Mouse (Mus musculus) hindbrain, embryonic 16.5 days (tissue): ENCODE results near the gene Atg5. TPM values are rescaled to one million over a fixed set of nuclear protein-coding genes. Genes with fewer than 3 reads are reported as not detected.
"Not testable (repeated sequence)": the region's sequence is repeated elsewhere in the genome, so short reads cannot be mapped to it uniquely, and the experiment has no call there.

ENCODE experiments used
- ATAC-seq: fragments of 200-750 bp; cut with Nextera tagmentation; 2 replicates; pipeline ENCODE4 v1.8.0; 2017; ENCODE audit warnings: moderate TSS enrichment, moderate library complexity
- H3K27ac ChIP-seq: fragments of 300-500 bp; sonication (generic); 2 replicates; pipeline ENCODE4 v1.5.1; 2014; ENCODE audit warnings: low read depth, mild to moderate bottlenecking, control low read depth, low read length, moderate library complexity
- H3K27me3 ChIP-seq: fragments of 300-500 bp; sonication (generic); replicated peaks from 2 replicates; pipeline ENCODE4 v1.6.1; 2014; ENCODE audit warnings: low read length; ENCODE audit not compliant: control insufficient read depth, insufficient read depth
- H3K36me3 ChIP-seq: fragments of 300-500 bp; sonication (generic); 2 replicates; pipeline ENCODE4 v1.6.1; 2014; ENCODE audit warnings: mild to moderate bottlenecking, low read length, moderate library complexity, mixed read lengths; ENCODE audit not compliant: control insufficient read depth, insufficient read depth
- H3K4me1 ChIP-seq: fragments of 300-500 bp; sonication (generic); 2 replicates; pipeline ENCODE4 v1.6.1; 2014; ENCODE audit warnings: low read depth, low read length; ENCODE audit not compliant: control insufficient read depth, insufficient read depth
- H3K4me2 ChIP-seq: fragments of 300-500 bp; sonication (generic); 2 replicates; pipeline ENCODE4 v1.6.1; 2014; ENCODE audit warnings: mild to moderate bottlenecking, low read length, control low read depth, moderate library complexity
- H3K4me3 ChIP-seq: fragments of 300-500 bp; sonication (generic); 2 replicates; pipeline ENCODE4 v1.5.1; 2014; ENCODE audit warnings: mild to moderate bottlenecking, low read length, control low read depth, moderate library complexity
- H3K9ac ChIP-seq: fragments of 300-500 bp; sonication (generic); 2 replicates; pipeline ENCODE4 v1.6.1; 2014; ENCODE audit warnings: low read depth, mild to moderate bottlenecking, control low read depth, low read length, moderate library complexity
- H3K9me3 ChIP-seq: fragments of 300-500 bp; sonication (generic); 2 replicates; pipeline ENCODE4 v1.6.1; 2014; ENCODE audit warnings: mild to moderate bottlenecking, low read length, moderate library complexity; ENCODE audit not compliant: control insufficient read depth
- WGBS: fragments of 180-500 bp; shearing (Covaris S2); extraction: QIAGEN DNeasy Blood & Tissue Kit; methylation state at CpG from one replicate; pipeline ENCODE4 v1.1.7; 2014; 5-methylcytosine and 5-hydroxymethylcytosine counted together
- polyA plus RNA-seq: library from polyadenylated mRNA; unstranded; fragments of >200 nt; fragmentation: Nextera tagmentation; extraction: Ambion mirVana; gene quantifications from 2 replicates; pipeline ENCODE4 v1.2.1, GENCODE M21; 2015

Atg5 gene
- 44.4 and 47.2 TPM in 2 replicates for polyA plus RNA-seq

DNA sequence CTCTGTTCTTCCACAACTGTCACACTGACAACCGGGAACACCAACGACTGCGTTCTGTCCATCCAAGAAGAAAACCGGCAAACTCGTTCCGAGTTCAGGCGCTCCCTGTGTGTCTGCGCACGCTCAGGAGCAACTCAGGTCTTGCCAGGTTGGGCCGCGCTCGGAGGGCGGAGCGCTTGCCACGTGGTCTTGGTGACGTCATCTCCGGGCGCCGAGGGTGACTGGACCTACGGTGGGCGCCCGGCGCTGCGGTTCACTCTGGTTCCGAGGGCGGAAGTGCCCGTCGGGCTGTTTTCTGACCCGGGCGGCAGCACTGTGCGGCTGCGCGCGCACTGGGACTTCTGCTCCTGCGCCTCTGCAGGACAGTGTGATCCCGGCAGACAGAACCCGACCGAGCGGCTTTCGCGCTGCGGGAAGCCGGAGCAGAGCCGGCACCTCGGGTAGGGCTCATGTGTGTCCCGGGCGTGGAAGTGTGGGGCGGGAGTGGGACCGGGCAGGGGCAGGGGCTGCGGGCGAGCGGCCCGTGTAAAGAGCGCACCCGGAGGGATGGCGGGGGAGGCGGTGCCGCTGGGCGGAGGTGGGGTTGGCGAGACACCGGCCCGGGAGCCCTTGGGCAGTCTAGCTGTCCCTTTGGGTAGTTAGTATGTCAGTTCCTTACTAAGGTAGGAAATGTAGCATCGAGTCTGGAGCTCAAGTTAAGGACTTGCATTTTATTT lies at the start of gene Atg5:
Gene Atg5 (plus strand): TSS at position 214 of the 716 bp plus-strand sequence.
- peak within 1 kb of the TSS; percentile 99 for H3K4me3 ChIP-seq
- H3K9ac ChIP-seq: peak within 1 kb of the TSS; percentile 95
- under 1% methylated on average over 63 of the region's 63 CpGs for WGBS
- peaks cover 21% of the 10 kb centered on the region for H3K4me1 ChIP-seq
- peak; percentile 99 for ATAC-seq
- no peaks in the 10 kb centered on the region for H3K36me3 ChIP-seq
- H3K27ac ChIP-seq: peak within 1 kb of the TSS; percentile 87
- no peaks in the 10 kb centered on the region for H3K27me3 ChIP-seq
- H3K4me2 ChIP-seq: peak within 1 kb of the TSS; percentile 72
- H3K9me3 ChIP-seq: no peaks in the 10 kb centered on the region

DNA sequence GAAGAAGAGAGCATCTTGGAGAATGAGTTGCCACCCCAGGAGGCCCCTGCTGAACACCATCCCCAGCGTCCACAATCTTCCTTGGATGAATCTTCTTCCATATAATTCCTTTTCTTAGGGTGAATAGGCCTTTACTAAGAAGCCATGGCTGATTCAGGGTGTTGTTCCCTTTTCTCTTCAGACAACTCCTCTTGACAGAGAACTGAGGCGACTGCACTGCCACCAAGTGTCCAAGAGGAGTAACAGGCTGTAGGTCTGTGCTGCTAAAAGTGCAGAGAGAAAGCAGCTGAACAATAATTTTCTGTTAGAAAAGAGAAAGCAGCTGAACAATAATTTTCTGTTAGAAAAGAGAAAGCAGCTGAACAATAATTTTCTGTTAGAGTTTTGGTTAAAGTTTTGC lies 49.1 kb upstream of the Atg5 start:
- H3K4me1 ChIP-seq: not testable (repeated sequence)
- WGBS: 4% methylated on average over 2 of the region's 2 CpGs

DNA sequence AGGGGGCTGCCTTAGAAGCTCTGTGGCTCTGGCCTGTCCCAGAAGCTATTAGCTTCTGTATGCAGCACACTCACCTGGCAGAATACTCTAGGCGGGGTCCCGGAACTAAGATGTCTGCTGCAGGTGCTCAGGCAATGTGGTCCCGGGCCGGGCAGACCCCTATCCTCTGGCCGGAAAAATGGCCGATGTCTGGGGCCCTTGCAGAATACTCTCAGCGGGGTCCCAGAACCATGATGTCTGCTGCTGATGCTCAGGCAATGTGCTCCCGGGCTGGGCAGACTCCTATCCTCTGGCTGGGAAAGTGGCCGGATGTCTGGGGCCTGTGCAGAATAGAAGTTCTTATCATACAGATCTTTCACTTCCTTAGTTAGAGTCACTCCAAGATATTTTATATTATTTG lies 43.8 kb upstream of the Atg5 start:
- H3K36me3 ChIP-seq: no peaks in the 10 kb centered on the region
- no peaks in the 10 kb centered on the region for H3K9me3 ChIP-seq
- no peaks in the 10 kb centered on the region for H3K27me3 ChIP-seq
- no peak overlapping the region for H3K27ac ChIP-seq
- H3K4me2 ChIP-seq: no peak overlapping the region
- no peaks in the 10 kb centered on the region for H3K4me1 ChIP-seq
- H3K9ac ChIP-seq: no peak overlapping the region
- H3K4me3 ChIP-seq: no peak overlapping the region
- 97% methylated on average over 9 of the region's 9 CpGs for WGBS
- ATAC-seq: no peak

More for the DNA sequence above, 49.1 kb upstream of the Atg5 start:
- H3K4me3 ChIP-seq, H3K4me2 ChIP-seq, H3K27me3 ChIP-seq, H3K27ac ChIP-seq, H3K9me3 ChIP-seq, H3K36me3 ChIP-seq, ATAC-seq, H3K9ac ChIP-seq: not testable (repeated sequence)

DNA sequence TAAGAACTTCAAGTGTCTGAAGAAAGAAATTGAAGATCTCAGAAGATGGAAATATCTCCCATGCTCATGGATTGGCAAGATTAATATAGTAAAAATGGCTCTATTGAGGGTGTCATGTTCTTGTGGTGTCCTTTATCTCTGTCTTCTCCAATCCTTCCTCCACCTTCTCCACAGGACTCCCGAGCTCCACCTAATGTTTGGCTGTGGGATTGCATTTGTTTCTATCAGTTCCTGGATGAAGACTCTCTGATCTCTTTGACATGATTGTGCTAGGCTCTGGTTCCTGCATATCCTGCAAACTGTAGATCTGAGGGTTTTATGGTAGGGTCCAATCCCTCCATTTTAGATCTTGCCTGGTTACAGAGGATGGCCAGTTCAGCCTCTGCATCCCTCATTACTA lies 34.8 kb upstream of the Atg5 start:
- not testable (repeated sequence) for H3K9me3 ChIP-seq

DNA sequence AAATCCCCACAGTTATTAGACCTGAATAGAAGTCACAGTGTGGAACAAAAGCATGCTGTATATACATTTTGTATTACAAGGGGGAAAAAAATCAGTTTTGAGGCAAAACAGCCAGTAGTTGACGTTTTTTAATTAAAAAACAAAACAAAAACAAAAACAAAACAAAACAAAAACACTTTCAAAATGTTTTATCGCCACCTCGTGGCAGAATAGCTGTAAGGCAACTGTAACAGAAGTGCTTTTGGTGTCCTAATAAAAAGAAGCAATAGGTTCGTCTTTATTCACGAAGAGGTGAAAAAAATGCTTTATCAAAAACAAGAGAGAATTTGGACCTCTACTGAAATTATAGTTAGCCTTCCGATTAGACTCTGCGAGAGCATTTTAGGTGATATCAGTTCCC lies 32.9 kb upstream of the Atg5 start:
- WGBS: 47% methylated on average over 7 of the region's 7 CpGs

More for the DNA sequence above, 34.8 kb upstream of the Atg5 start:
- not testable (repeated sequence) for ATAC-seq, H3K4me3 ChIP-seq, H3K4me1 ChIP-seq, H3K27ac ChIP-seq, H3K27me3 ChIP-seq, H3K4me2 ChIP-seq, H3K36me3 ChIP-seq, H3K9ac ChIP-seq
- WGBS: 5% methylated on average over 1 of the region's 1 CpGs

DNA sequence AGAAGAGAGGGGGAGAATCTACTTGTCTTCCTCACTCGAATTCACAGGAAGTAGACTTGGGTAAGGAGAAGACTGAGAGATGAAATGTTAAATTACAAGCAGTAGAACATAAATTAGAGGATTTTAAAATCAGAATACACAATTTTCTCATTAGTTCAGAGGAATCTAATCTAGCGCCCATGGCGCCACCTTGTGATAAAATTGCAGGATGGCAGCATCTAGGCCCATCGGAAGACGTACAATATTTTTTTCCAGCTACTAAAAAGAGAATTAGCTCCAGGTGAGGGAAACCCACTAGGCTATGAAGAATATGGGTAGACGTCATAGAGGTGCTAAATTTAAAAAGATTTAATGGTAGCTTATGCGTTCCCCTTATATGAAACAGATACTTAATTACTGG lies 11.5 kb upstream of the Atg5 start:
- Histone ChIP-seq H3K9me3 (no peaks in the 10 kb centered on the region), H3K36me3 (no peaks in the 10 kb centered on the region), H3K4me1 (no peaks in the 10 kb centered on the region), H3K27ac (no peak overlapping the region), H3K27me3 (no peaks in the 10 kb centered on the region), H3K9ac (no peak overlapping the region), H3K4me2 (no peak overlapping the region), H3K4me3 (no peak overlapping the region)
- 28% methylated on average over 7 of the region's 7 CpGs for WGBS
- ATAC-seq: no peak

More for the DNA sequence above, 32.9 kb upstream of the Atg5 start:
- not testable (repeated sequence) for H3K4me2 ChIP-seq, H3K9me3 ChIP-seq, H3K4me3 ChIP-seq, H3K9ac ChIP-seq, ATAC-seq, H3K36me3 ChIP-seq, H3K27ac ChIP-seq, H3K27me3 ChIP-seq, H3K4me1 ChIP-seq

DNA sequence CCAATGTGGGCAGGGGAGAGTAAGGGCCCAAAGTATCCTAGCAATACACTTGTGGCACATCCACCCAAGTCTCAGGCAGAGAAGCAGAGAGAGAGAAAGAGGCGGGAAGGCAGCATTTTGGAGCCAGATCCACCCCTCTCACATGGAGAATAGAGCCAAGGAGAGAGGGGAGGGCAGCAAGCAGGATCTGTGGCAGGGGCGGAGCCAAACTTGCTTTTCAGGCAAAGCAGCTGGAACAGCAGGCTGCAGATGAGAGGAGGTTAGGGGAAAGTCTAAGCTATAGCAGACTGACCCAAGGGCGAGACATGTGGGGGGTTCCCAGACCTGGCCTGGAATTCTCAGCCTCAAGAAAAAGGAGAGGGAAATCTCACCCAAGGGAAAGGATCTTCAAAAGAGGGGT lies 2.3 kb upstream of the Atg5 start:
- H3K4me1 ChIP-seq: peaks cover 21% of the 10 kb centered on the region
- H3K9me3 ChIP-seq: no peaks in the 10 kb centered on the region
- no peak overlapping the region for H3K9ac ChIP-seq
- H3K27me3 ChIP-seq: no peaks in the 10 kb centered on the region
- no peak overlapping the region for H3K4me3 ChIP-seq
- H3K36me3 ChIP-seq: no peaks in the 10 kb centered on the region
- H3K4me2 ChIP-seq: no peak overlapping the region
- WGBS: 56% methylated on average over 3 of the region's 3 CpGs
- no peak for ATAC-seq
- H3K27ac ChIP-seq: no peak overlapping the region

DNA sequence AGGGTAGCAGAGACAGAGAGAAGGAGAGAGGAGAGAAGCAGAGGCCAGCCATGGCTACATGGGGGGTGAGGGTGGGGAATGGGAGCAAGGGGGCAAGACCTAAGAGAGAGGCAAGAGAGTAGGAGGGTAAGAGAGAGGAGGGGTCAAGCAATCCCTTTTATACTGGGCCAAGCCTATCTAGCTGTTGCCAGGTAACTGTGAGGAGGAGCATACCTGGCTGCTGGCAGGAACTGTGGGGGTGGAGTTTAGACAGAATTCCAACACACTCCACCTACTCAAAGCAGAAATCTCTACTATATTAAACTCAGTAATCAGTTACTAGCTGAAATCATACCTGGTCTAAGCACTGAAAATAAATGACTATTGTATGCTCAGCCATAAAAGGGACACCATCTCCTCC lies 1.6 kb upstream of the Atg5 start:
- Histone ChIP-seq H3K27me3 (no peaks in the 10 kb centered on the region), H3K9me3 (no peaks in the 10 kb centered on the region), H3K4me1 (peaks cover 21% of the 10 kb centered on the region), H3K4me3 (no peak overlapping the region), H3K4me2 (no peak overlapping the region), H3K27ac (no peak overlapping the region), H3K9ac (no peak overlapping the region), H3K36me3 (no peaks in the 10 kb centered on the region)
- ATAC-seq: no peak

DNA sequence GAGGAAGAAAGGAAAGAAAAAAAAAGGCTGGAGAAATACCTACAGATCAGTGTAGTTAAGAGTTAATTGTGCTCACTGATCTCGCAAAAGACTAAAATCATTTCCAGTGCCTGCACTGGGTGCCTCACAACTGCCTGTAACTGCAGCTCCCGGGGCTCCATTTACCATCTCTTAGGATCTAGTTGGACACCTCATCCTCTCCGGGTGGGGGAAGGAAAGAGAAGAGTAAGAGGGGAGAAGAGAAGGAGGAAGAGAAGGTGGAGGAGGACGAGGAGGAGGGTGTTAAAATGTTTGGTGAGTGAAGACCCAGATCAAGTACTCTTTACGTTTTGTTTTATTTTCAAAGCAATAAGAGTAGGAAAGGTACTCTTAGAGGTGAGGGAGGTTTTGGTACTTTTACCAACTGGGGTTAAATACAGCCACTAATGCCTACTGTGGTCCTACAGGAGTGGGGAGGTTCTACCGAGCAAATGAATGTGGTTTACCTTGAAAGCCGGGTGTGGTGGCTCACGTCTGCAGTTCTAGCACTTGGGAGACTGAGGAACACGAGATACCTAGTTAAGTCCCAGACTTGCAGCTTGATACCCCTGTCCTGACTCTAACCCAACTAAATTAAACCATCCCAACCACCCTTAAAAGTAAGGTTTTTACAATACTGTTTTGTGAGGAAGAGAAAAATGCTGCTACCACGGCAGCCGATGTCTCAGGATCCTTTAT lies 574 bp upstream of the Atg5 start:
- ATAC-seq: peak; percentile 24

More for the DNA sequence above, 574 bp upstream of the Atg5 start:
- Histone ChIP-seq H3K36me3 (no peaks in the 10 kb centered on the region), H3K9me3 (no peaks in the 10 kb centered on the region), H3K27ac (peak overlapping the region; percentile 19; the same call in 1 of the 2 replicates), H3K4me2 (peak overlapping the region; percentile 72), H3K4me1 (peaks cover 21% of the 10 kb centered on the region), H3K27me3 (no peaks in the 10 kb centered on the region), H3K9ac (peak overlapping the region; percentile 95), H3K4me3 (peak overlapping the region; percentile 99)
- 10% methylated on average over 11 of the region's 11 CpGs for WGBS
